Mouse (Mus musculus) thymus, postnatal 0 days (tissue): ENCODE measurements around the gene Hoxd10. TPM values are rescaled to one million over a fixed set of nuclear protein-coding genes. Genes with fewer than 3 reads are reported as not detected.

Experiments used
- DNase-seq: peaks from one replicate; pipeline ENCODE4 v3.0.0-alpha.2; 2015; ENCODE audit warnings: low spot score
- polyA plus RNA-seq: library from polyadenylated mRNA; unstranded; fragments of >200 nt; fragmentation: Nextera tagmentation; extraction: Ambion mirVana; gene quantifications from 2 replicates; pipeline ENCODE4 v1.2.1, GENCODE M21; 2015

The Hoxd10 gene
- polyA plus RNA-seq, 1 experiment from 2014 or later = 0.14 TPM

DNA sequence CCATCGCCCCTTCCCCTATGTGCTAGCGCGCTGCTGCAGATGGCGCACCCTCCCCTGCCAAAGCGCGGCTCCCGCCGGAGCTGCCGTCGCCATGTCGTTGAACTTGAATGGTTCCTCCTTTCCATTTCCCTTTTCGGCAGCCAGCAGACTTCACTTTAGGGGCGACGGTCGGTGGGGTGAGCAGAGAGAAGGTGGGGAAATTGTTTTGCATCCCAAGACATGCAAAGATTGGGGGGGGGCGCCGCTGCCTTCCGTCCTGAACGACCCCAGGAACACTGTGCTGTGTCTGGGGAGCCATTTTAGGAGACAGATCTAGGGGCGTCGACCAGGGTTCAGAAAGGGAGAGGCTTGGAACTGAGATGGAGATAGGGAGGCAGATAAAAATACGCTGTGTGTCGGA, 11.7 kb upstream of the Hoxd10 start:
- no peak for DNase-seq

DNA sequence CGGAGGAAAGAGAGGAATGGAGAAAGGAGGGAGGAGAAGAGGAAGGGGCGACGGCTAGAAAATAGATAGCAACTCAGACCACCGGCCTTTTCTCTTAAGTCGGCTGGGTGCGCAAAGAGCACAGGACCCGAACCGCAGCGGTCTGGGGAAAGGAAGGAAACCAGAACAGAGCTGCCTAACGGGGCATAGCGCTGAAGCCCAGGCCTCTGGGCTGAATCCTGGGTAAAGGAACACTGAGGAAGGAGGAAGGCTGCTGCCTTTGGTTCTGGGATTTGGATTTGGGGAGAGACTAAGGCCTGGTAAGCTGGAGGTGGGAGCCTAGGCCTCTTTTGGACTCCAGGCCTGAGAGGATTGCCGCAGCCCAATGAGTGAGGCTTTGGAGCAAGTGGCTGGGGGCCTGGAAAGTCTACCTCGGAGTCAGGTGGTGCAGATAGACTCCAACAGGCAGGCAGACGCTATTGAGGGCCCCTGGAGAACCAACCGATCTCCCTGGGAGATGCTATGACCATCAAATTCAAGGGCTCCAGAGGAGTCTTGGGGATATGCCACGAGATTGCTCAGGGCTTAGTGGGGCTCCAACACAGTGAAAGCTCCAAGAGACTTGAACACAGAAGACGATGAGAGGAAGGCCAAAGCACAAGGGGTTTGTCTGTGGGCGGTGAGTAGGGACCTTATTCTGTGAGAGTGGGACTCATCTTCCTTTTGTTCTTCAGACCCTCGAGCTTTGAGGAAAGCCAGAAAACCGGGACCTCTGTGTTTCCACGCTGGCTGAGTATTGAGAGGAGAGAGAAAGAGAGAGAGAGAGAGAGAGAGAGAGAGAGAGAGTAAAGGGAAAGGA, 10.9 kb upstream of the Hoxd10 start:
- DNase-seq = no peak

- DNase-seq = no peak
These were observed 9.9 kb upstream of the Hoxd10 start for GRCm38 (mm10) chr2:74681594-74682531.

DNA sequence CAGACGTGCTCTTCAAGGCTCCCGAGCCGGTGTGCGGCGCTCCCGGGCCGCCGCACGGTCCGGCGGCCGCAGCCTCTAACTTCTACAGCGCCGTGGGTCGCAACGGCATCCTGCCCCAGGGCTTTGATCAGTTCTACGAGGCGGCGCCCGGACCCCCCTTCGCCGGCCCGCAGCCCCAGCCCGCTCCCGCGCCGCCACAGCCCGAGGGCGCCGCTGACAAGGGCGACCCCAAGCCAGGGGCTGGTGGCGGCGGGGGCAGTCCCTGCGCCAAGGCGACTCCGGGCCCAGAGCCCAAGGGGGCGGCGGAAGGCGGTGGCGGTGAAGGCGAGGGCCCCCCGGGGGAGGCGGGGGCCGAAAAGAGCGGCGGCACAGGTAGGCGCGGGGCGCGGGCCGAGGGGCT, 8.9 kb upstream of the Hoxd10 start:
- no peak for DNase-seq

GRCm38 (mm10) chr2:74683471-74683951, 8.2 kb upstream of the Hoxd10 start:
- no peak for DNase-seq

- DNase-seq = no peak
These were observed 7.6 kb upstream of the Hoxd10 start for GRCm38 (mm10) chr2:74684106-74684505.

DNA sequence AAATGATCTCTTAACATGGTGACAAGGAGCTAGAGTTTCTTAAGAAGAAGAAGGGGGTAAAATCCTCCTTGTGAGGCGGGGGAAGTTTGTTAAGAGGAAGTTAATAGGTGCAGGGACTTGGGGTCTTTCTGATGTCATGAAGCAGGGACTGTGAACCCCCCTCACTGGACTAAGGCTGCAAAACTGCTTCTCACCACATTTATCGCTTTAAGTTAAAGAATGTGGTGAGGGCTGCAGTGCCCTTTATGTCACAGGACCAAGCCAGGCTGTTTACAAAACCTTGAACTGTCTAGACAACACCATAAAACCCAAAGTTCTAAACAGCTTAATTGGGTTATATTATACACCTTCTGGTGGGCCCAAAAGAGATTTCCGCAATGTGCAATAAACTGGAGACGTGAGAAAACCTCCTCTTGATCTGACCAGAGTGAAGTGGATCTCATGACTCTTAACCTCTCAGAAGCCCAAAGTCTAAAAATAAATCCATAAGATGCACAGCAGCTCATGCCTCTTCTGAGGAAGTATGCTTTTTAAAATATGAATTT, 6.6 kb upstream of the Hoxd10 start:
- DNase-seq = no peak

DNA sequence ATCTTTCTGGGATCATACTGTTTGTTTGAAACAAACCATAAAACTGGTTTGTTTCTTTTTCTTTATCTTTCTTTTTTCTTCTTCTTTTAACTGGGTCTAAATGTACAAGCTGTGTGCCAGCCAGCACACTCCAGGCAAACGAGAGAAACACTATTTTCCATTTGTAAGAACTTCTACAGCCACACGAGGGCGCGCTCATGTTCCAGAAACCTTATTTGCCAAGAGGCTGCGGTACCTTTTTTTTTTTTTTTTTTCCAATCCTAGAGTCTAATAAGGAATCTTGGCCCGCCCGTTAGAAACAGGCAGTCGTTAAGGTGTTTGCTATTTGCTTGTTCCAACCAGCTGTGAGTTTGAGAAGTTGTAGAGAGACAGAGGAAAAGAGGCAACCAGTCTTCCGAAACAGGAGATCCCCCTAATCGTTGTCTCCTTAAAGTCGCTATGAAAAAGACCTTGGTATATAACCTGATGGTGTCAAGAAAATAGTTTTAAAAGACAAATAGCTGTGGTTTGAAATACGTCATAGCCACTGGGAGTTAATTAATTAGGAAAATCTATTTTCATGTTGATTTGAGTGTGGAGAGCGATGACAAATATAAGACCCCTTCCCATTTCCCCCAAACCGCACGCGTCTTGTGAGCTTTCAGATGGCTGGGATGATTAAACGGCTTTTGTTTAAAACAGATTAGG, 5.3 kb upstream of the Hoxd10 start:
- DNase-seq = peak; percentile 52

- DNase-seq = no peak
These were observed 4.6 kb upstream of the Hoxd10 start for GRCm38 (mm10) chr2:74686988-74687697.

DNA sequence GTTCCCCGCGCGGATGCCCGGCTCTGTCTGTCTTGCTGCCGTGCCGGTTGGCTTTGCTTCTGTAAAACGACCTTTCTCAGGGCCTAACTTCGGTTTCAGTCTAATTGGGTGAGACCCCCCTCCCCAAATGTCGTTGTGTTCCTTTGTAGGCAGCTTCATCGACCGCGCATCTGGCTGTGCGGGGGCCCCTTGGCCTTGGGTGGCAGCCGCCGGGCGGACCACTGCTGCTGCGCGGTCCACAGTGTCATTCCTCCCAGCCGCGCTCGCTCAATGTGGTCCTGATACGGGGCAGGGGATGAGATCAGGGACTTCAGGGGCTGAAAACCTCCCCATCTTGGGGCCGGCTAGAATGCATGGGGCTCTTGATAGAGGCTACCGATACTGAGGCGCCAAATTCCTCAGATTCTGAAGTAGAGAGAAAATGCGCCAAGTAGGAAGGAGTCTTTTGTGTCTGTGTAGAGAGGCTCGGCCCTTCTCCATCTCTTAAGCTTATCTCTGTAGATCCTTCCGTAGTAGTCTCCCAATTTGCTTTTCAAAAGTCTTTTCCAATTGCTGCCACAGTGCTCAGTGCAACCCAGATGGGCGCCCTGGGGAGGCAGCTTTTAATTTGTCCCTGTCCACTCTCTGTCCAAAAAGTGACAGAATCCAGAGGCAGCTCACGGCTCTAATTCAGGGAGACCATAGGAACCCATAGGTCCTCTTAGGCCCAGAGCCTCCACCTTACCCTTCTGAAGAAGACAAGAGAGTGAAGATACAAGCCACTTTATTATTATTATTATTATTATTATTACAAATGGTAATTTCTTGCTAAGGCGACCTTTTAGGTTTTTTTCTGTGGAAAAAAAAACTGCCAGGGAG, 3.8 kb upstream of the Hoxd10 start:
- no peak for DNase-seq

DNA sequence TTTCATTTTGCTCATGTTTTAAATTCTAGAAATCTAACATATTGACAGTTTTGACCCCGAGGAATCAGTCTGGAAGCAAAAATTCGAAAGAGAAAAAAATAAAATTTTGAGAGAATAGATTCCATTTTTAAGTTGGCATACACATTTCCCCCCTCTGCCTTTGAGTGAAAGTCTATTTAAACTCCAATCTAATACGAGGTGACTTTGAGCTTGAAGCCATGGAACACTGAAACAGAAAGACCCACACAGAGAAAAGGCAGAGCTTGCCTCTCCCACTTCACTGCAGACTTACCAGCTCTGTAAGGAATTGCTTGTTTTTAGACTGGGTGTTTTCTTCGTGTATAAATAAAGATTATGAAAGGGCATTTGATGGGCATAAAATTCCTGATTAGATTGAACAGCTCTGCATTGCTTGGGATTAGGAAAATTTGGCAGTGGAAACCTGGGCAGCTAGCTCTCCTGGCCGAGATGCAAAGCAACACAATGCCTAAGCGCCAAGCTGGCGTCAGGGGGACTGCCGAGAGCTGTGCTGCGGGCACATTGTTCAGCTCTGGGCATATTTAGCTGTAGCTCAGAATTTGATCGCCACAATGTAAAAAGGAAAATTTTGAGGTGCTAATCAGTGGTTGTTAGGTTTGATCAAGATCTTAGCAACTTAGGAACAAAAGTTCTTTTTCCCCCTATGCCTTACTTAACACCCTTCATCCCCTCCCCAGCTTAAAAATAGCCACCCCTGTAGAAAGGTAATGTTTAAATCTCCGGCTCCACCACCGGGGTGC, 2.7 kb upstream of the Hoxd10 start:
- DNase-seq = no peak

DNA sequence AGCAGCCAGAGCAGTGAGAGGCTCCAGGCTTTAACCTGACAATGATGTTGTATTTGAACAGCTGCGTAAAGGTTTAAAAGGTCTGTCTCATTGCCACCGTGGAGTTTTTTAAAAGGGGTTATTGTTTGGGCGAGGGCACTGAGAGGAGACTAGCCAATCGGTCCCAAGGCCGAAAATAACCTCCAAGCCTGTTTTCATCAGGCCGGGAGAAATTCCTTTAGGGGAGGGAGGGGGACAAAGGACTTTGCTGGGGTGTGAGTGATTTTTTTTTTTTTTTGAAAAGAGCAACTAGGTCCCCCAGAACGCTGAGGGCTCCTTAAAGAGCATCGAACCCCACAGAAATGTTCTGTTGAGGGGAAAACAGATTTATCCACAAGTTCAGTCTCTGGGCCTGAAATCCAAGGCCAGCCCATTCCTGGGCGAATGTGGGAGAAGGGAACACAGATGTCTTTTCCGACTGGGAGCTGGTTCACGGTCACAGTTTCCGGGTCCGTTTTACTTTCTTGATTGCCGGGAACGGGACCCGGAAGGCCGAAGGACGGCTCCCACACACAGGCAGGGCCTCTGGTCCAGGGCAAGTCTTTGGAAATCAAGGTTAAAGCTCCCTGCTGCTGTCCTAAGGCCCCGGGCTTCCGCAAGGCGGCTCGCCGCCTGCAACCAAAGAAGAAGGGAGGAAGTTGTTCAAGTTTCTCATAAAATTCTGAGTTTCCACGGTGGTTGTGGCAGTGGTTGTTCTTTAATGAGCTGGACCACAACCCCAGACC, 2.0 kb upstream of the Hoxd10 start:
- DNase-seq = no peak

DNA sequence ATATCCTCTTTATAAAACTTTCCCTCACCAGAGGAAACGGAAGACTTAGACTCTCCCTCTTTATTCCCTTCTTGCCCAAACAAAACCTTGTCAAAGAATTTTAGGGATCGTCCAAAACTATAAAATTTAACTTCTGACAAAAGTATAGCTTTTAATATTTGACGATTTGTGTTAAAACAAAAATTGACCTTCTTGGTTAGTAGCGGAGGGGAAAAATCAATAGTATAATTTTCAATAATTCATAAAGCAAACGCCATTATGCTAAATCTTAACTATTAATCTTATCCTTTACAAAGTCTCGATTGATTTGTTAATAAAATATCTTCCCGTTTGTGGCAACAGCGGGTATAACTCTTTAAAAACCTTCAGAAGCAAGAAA, 1.4 kb upstream of the Hoxd10 start:
- no peak for DNase-seq

DNA sequence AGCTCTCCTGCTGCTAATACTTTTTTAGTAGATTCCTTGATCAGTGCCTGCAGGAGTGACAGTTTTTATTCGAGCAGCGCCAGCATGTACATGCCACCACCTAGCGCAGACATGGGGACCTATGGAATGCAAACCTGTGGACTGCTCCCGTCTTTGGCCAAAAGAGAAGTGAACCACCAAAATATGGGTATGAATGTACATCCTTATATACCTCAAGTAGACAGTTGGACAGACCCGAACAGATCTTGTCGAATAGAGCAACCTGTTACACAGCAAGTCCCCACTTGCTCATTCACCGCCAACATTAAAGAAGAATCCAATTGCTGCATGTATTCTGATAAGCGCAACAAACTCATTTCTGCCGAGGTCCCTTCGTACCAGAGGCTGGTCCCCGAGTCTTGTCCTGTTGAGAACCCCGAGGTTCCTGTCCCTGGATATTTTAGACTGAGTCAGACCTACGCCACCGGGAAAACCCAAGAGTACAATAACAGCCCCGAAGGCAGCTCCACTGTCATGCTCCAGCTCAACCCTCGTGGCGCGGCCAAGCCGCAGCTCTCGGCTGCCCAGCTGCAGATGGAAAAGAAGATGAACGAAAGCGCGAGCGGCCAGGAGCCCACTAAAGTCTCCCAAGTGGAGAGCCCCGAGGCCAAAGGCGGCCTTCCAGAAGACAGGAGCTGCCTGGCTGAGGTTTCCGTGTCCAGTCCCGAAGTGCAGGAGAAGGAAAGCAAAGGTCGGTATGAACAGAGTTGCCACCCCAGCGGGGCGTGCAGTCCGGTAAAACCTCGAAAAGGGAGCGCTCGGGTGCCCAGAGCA, 477 bp downstream of the Hoxd10 start:
- no peak for DNase-seq

- DNase-seq = no peak
These were observed 1.2 kb downstream of the Hoxd10 start for GRCm38 (mm10) chr2:74692808-74693431.

- no peak for DNase-seq
These were observed 1.7 kb downstream of the Hoxd10 start for GRCm38 (mm10) chr2:74693432-74693827.

- peak; percentile 39 for DNase-seq
These were observed 2.3 kb downstream of the Hoxd10 start for GRCm38 (mm10) chr2:74694066-74694465.
